Mouse (Mus musculus) limb, embryonic 10.5 days (tissue): ENCODE measurements at regions not wholly inside any gene's neighbourhood (a gene's known extent, or its start where the extent isn't known, plus 50 kb on each side); places are given as distances from the start of the nearest gene placed in this dataset.

Experiments
- DNase-seq: peaks from one replicate; pipeline ENCODE4 v3.0.0-alpha.2; 2017; ENCODE audit warnings: low spot score
- H3K27ac ChIP-seq: fragments of 300-500 bp; sonication (generic); 2 replicates; pipeline ENCODE4 v1.5.1; 2016; ENCODE audit warnings: mild to moderate bottlenecking
- H3K27me3 ChIP-seq: fragments of 300-500 bp; sonication (generic); 2 replicates; pipeline ENCODE4 v1.6.1; 2016; ENCODE audit warnings: low read depth, mild to moderate bottlenecking; ENCODE audit not compliant: poor library complexity, severe bottlenecking
- H3K36me3 ChIP-seq: fragments of 300-500 bp; sonication (generic); 2 replicates; pipeline ENCODE4 v1.6.1; 2016; ENCODE audit warnings: mild to moderate bottlenecking, moderate library complexity
- H3K4me1 ChIP-seq: fragments of 300-500 bp; sonication (generic); 2 replicates; pipeline ENCODE4 v1.6.1; 2016
- H3K4me3 ChIP-seq: fragments of 300-500 bp; sonication (generic); 2 replicates; pipeline ENCODE4 v1.5.1; 2016; ENCODE audit warnings: mild to moderate bottlenecking, moderate library complexity
- H3K9me3 ChIP-seq: fragments of 300-500 bp; sonication (generic); replicated peaks from 2 replicates; pipeline ENCODE4 v1.6.1; 2016; ENCODE audit warnings: mild to moderate bottlenecking
- WGBS: fragments of 180-500 bp; shearing (Covaris S2); methylation state at CpG from one replicate; pipeline ENCODE4 v1.1.7; 2016; 5-methylcytosine and 5-hydroxymethylcytosine counted together

DNA sequence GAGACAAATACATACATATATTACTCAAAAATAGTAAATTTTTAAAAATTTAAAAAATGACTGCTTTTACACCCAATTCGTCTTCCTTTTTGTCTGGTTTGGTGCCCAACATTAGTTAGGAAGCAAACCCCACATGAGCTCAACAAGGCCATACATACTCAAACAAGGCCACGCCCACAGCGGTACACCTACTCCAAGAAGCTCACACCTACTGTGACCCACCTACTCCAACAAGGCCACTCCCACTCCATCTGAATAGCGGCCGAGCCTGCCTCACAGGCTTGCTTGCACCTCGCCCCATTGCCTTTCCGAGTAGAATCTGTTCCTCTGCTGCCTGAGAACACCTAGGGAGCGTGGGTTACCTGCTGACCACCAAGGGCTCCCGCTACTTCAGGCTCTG, 66.4 kb upstream of the Unc5a start:
- Histone ChIP-seq H3K4me3 (no peak overlapping the region), H3K9me3 (no peaks in the 10 kb centered on the region), H3K27me3 (peaks cover 36% of the 10 kb centered on the region), H3K36me3 (no peaks in the 10 kb centered on the region), H3K4me1 (peaks cover 32% of the 10 kb centered on the region), H3K27ac (no peak overlapping the region)
- 44% methylated on average over 9 of the region's 9 CpGs for WGBS
- DNase-seq = no peak

DNA sequence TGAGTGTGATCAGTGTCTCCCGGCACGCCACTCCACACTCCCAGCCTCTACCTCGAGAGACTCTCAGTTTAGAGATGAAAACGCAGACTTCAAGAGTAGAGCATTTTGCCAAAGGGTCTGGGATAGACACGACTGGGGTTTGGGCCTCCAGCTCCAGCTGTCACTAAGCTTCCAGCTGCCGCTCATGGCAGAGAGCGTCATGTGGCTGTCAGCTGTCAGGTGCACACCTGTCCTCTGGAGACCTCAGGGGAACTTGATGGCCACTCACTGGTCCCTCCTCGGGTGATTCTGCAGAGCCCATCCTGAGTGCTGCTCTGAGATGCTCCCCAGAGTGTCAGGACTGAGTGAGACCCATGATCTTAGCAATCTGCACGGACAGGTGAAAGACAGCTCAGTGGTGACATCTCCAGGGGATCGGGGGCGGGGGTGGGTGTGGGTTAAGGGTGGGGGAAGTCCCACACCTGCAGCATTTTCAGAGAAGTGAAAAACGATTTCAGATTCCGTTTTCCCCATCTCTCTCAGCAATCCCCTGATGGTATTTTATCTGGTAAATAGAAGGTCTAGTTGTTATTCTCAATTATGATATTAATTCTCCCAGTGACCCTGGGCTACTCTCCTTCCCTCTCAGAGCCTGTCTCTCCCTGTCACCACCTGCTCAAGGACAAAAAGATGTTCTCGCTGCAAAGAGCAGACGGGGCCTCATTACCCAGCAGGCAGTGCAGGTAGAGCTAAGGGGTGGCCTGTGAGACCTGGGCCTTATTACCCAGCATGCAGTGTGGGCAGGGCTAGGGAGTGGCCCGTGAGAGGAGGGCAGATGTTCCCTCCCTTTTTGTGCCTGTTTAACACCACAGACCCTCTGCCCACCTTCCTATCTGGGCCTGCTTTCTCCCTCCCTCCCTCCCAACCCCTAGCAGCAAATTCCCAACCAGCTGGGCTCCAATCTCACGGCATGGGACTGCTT, 65.2 kb upstream of the Unc5a start:
- Histone ChIP-seq H3K27ac (0 out of 2 replicates have a peak overlapping the region, but pooled peaks have one; percentile 14), H3K4me3 (no peak overlapping the region), H3K9me3 (no peaks in the 10 kb centered on the region), H3K27me3 (peaks cover 37% of the 10 kb centered on the region), H3K36me3 (no peaks in the 10 kb centered on the region), H3K4me1 (peaks cover 33% of the 10 kb centered on the region)
- DNase-seq = no peak
- WGBS = 60% methylated on average over 17 of the region's 17 CpGs

DNA sequence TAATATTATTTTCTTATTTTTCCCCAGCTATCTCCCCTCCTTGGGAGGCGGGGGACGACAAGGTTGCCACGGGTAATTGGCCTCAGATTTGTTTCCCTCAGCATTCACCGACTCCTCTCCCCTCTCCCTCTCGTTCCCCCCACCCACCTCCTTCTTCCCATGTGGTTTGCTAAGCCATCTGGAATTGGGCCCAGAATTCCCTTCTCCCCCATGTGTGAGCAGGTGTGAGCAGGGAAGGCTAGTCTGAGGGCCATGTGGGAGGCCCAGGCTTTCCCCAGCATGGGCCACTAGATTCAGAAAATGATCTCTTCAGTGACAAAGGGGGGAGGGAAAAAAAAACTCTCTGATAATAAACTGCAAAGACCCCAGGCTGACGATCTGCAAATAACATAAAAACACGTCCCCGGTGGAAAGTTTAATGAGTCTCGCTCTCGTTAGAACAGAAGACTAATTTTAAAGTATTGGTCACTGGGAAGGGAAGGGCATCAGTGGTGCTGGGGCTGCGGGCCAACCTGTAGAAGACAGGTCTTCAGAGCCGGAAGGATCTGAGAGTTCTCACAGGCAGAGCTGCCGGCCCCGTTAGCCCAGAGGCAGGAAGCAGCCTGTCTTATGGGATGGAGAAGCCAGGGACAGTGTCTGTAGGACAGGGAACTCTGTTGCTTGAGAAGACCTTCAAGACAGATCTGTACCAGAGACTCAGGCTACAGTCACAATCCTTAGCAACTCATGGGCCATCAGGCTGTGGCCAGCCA, 64.3 kb upstream of the Unc5a start:
- 52% methylated on average over 14 of the region's 14 CpGs for WGBS
- H3K27me3 ChIP-seq = peaks cover 36% of the 10 kb centered on the region
- H3K4me3 ChIP-seq = no peak overlapping the region
- H3K4me1 ChIP-seq = peaks cover 33% of the 10 kb centered on the region
- H3K9me3 ChIP-seq = no peaks in the 10 kb centered on the region
- H3K27ac ChIP-seq = peak overlapping the region; percentile 14; the same call in 1 of the 2 replicates
- DNase-seq = no peak
- no peaks in the 10 kb centered on the region for H3K36me3 ChIP-seq

DNA sequence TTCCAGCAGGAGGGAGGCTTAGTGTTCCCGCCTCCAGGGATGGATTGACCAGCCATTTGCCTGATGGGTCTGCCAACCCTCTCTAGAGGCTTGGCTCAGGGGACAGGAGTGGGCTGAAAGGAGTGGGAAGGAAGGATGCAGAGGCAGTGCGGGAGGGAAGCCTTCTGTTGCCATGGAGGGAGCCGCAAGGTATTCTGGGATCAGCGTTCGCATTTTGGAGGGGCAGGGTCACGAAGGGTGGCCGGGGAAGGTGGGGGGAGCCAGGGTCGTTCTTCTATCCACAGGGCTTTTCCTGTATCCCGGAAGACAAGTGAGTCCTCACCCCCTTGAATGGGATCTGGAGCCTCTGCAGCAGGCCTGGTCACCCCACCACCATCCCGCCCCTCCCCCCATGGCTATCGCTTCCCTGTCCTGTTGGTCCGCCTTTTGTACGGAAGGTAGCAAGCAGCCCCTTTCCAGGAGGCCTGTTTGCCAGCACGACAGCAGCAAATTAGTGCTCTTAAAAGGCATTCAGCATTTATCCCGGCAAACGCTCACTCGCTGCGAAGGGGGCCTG, 61.8 kb upstream of the Unc5a start:
- DNase-seq = peak; percentile 45
- Histone ChIP-seq H3K27ac (peak overlapping the region; percentile 61), H3K36me3 (no peaks in the 10 kb centered on the region), H3K4me3 (peak overlapping the region; percentile 45), H3K4me1 (peaks cover 37% of the 10 kb centered on the region), H3K27me3 (peaks cover 36% of the 10 kb centered on the region), H3K9me3 (no peaks in the 10 kb centered on the region)
- WGBS = 13% methylated on average over 18 of the region's 18 CpGs

DNA sequence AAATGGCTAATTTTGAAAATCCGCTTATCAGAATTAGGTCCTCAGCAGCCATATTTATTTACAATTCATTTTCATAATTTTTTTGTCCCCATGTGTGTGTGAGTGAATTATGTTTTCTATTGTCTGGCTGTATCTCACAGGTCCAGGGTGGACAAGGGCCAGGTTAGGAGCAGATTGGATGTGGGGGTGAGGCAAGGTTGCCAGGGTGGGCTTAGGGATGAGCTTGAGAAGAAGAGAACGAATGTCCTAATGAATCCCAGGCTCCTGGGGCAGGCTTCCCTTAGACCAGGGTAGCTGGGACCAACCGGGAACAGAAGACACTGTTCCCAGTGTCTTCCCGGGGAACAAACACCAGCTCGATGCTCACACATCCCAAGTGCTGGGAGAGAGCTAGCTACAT, 61.2 kb upstream of the Unc5a start:
- Histone ChIP-seq H3K4me1 (peaks cover 41% of the 10 kb centered on the region), H3K9me3 (no peaks in the 10 kb centered on the region), H3K27ac (peak overlapping the region; percentile 61; the same call in 1 of the 2 replicates), H3K4me3 (peak overlapping the region; percentile 45), H3K36me3 (no peaks in the 10 kb centered on the region), H3K27me3 (peaks cover 34% of the 10 kb centered on the region)
- DNase-seq = no peak
- WGBS = 59% methylated on average over 5 of the region's 5 CpGs

DNA sequence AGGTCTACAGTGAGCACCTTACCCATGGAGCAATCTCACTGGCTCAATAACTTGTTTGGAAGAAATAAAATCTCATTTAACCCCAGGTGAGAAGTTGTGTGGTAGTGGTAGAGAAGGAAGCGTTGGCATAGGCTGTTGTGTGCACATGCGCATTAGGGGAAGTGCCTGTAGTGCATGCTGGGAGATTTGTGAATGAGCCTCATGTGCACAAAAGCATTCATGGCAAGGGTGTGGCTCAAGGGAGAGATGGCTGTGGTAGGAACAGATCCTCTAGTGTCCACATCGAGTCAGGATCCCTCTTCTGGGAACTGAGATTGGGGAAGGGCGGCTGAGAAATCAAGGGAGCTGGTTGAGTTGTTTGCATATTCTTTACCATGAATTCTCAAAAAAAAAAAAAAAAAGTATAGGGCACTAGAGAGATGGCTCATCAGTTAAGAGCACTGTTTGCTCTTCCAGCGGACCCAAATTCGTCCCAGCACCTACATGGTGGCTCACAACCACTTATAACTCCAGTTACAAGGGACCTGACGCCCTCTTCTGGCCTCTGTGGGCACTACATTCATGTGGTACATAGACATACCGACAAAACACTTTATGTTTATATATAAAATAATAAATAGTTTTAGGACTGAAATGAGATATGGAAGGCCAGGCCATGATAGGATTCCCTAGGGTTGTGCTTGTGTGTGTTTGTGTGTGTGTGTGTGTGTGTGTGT, 59.4 kb upstream of the Unc5a start:
- H3K27me3 ChIP-seq = peaks cover 26% of the 10 kb centered on the region
- DNase-seq = no peak
- 78% methylated on average over 8 of the region's 8 CpGs for WGBS

DNA sequence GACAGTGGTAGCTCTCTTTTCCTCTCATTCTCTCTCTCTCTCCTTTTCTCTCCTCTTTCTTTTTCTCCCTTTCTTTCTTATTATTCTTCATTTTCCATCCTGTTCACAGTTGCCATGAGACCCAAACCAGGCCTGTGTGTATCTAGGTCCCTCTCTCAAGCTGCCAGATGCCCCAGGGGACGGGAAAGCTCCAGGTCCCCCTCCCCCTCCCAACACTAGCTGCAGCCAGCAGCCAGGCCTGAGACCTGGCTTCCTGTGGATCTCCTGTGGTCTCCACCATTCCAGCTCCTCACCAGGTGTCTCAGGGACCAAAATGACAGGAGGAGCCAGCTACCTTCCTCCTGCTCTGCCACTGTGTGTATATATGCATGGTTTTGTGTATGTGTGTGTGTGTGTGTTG, 56.6 kb upstream of the Unc5a start:
- no peak for DNase-seq
- Histone ChIP-seq H3K27ac (no peak overlapping the region), H3K36me3 (no peaks in the 10 kb centered on the region), H3K27me3 (peaks cover 4% of the 10 kb centered on the region; the same call in 1 of the 2 replicates), H3K4me1 (peaks cover 19% of the 10 kb centered on the region), H3K9me3 (no peaks in the 10 kb centered on the region), H3K4me3 (no peak overlapping the region)
- 47% methylated on average over 1 of the region's 1 CpGs for WGBS

More for the DNA sequence above, 59.4 kb upstream of the Unc5a start:
- H3K27ac ChIP-seq = no peak overlapping the region
- H3K4me1 ChIP-seq = peaks cover 38% of the 10 kb centered on the region
- H3K9me3 ChIP-seq = no peaks in the 10 kb centered on the region
- no peak overlapping the region for H3K4me3 ChIP-seq
- no peaks in the 10 kb centered on the region for H3K36me3 ChIP-seq

DNA sequence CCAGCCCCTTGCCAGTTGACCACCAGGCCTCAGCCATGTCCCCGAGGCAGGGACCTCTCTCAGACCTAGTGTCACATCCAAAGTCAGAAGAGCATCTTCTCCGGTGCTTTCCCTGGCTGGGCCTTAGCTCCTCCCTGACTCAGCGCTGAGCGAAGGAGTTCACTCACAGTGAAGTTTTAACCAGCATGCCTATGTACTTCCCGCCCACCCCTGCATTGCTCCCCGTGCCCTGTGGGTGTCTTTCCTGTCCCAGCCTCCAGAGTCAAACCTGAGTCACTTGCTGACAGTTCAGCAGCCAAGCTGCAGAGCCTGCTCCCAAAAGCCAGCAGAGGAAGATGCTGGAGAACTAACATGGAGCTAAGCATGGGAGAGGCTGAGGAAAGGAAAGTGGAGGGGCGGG, 55.6 kb upstream of the Unc5a start:
- WGBS = 43% methylated on average over 7 of the region's 7 CpGs
- Histone ChIP-seq H3K27ac (no peak overlapping the region; the same call in 1 of the 2 replicates), H3K36me3 (no peaks in the 10 kb centered on the region)

DNA sequence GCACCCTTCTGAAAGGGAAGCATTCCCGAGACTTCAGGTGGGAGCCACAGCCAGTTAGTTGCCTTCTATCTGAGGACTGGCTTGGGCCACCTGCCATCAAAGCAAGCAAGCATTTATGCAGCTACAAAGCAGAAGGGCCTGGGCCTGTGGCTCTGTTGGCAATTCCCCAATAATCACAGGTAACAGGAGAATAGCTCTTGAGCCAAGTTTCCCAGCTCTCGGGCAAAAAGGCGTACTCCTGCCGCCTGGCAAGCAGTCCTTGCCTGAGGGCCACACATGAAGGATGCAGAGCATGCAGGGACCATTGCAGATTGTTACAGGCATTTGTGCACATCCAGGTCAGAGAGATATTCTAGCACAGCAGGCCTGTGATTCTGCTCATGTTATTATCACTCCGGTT, 53.2 kb upstream of the Unc5a start:
- Histone ChIP-seq H3K9me3 (no peaks in the 10 kb centered on the region), H3K4me3 (no peak overlapping the region), H3K36me3 (no peaks in the 10 kb centered on the region), H3K4me1 (peaks cover 16% of the 10 kb centered on the region), H3K27ac (no peak overlapping the region), H3K27me3 (no peaks in the 10 kb centered on the region)
- DNase-seq = no peak
- 79% methylated on average over 5 of the region's 5 CpGs for WGBS

More for the DNA sequence above, 55.6 kb upstream of the Unc5a start:
- H3K9me3 ChIP-seq = no peaks in the 10 kb centered on the region
- peaks cover 16% of the 10 kb centered on the region for H3K4me1 ChIP-seq
- no peaks in the 10 kb centered on the region for H3K27me3 ChIP-seq
- H3K4me3 ChIP-seq = no peak overlapping the region
- DNase-seq = no peak
